Mouse (Mus musculus): ENCODE results near the gene Faf2.
"Not testable (repeated sequence)": the region's sequence is repeated elsewhere in the genome, so short reads cannot be mapped to it uniquely, and the experiment has no call there.

Gene Faf2

GRCm38 (mm10) chr13:54607204-54607603 is 14.4 kb upstream of the Faf2 start:
- DNase-seq (ENCODE audit: low spot score) = no peak

- no peak for DNase-seq (ENCODE audit: low spot score)
Observed at GRCm38 (mm10) chr13:54608002-54608401, 13.6 kb upstream of the Faf2 start.

GRCm38 (mm10) chr13:54608666-54609065 is 12.9 kb upstream of the Faf2 start:
- no peak for DNase-seq (ENCODE audit: low spot score)

- no peak for DNase-seq (ENCODE audit: low spot score)
Observed at GRCm38 (mm10) chr13:54609301-54609700, 12.3 kb upstream of the Faf2 start.

GRCm38 (mm10) chr13:54610613-54610971 is 11.0 kb upstream of the Faf2 start:
- DNase-seq (ENCODE audit: low spot score) = no peak

GRCm38 (mm10) chr13:54610972-54611754 is 10.4 kb upstream of the Faf2 start, which contains the start of gene Cltb:
Cltb (minus strand) TSS chr13:54611344.
- DNase-seq (ENCODE audit: low spot score) = peak; percentile 77

- DNase-seq (ENCODE audit: low spot score) = not testable (repeated sequence)
Observed at GRCm38 (mm10) chr13:54613141-54613540, 8.4 kb upstream of the Faf2 start.

GRCm38 (mm10) chr13:54616307-54616706 is 5.3 kb upstream of the Faf2 start:
- DNase-seq (ENCODE audit: low spot score) = no peak

GRCm38 (mm10) chr13:54616998-54617397 is 4.6 kb upstream of the Faf2 start:
- no peak for DNase-seq (ENCODE audit: low spot score)

GRCm38 (mm10) chr13:54621960-54622521 is 457 bp downstream of the Faf2 start:
- DNase-seq (ENCODE audit: low spot score) = no peak

- no peak for DNase-seq (ENCODE audit: low spot score)
Observed at GRCm38 (mm10) chr13:54629128-54629527, 7.5 kb downstream of the Faf2 start.

GRCm38 (mm10) chr13:54632731-54633277 is 11.2 kb downstream of the Faf2 start:
- no peak for DNase-seq (ENCODE audit: low spot score)

GRCm38 (mm10) chr13:54635011-54635410 is 13.4 kb downstream of the Faf2 start:
- DNase-seq (ENCODE audit: low spot score) = no peak

GRCm38 (mm10) chr13:54650461-54650860 is 28.9 kb downstream of the Faf2 start:
- no peak for DNase-seq (ENCODE audit: low spot score)

GRCm38 (mm10) chr13:54660877-54661276 is 39.3 kb downstream of the Faf2 start:
- DNase-seq (ENCODE audit: low spot score) = no peak

GRCm38 (mm10) chr13:54661358-54661757 is 39.8 kb downstream of the Faf2 start:
- no peak for DNase-seq (ENCODE audit: low spot score)

- DNase-seq (ENCODE audit: low spot score) = no peak
Observed at GRCm38 (mm10) chr13:54663999-54664398, 42.4 kb downstream of the Faf2 start.

- no peak for DNase-seq (ENCODE audit: low spot score)
Observed at GRCm38 (mm10) chr13:54664509-54664908, 42.9 kb downstream of the Faf2 start.

GRCm38 (mm10) chr13:54665062-54665461 is 43.5 kb downstream of the Faf2 start:
- no peak for DNase-seq (ENCODE audit: low spot score)

GRCm38 (mm10) chr13:54670491-54670890 is 48.9 kb downstream of the Faf2 start:
- no peak for DNase-seq (ENCODE audit: low spot score)

- DNase-seq (ENCODE audit: low spot score) = no peak
Observed at GRCm38 (mm10) chr13:54675895-54676590, 54.5 kb downstream of the Faf2 start.

GRCm38 (mm10) chr13:54678263-54678662 is 56.7 kb downstream of the Faf2 start:
- DNase-seq (ENCODE audit: low spot score) = no peak

All from spleen, adult 12 weeks (tissue).